Mouse (Mus musculus) layer of hippocampus, adult 18-20 months (tissue): ENCODE measurements around the gene Brd1. TPM values are rescaled to one million over a fixed set of nuclear protein-coding genes. Genes with fewer than 3 reads are reported as not detected.
"Not testable (repeated sequence)": the region's sequence is repeated elsewhere in the genome, so short reads cannot be mapped to it uniquely, and the experiment has no call there.

Experiments
- DNase-seq, 2 experiments: peaks; one replicate each; pipeline ENCODE4 v3.0.0; 2022; ENCODE audit warnings: low spot score in 2 of 2
- total RNA-seq, 2 experiments: library from RNA; stranded (reverse); gene quantifications; 2 replicates each; pipeline ENCODE4 v1.2.3; 2021

Brd1 gene
- total RNA-seq, 2 experiments from 2014 or later = 55.0 to 58.8 TPM

DNA sequence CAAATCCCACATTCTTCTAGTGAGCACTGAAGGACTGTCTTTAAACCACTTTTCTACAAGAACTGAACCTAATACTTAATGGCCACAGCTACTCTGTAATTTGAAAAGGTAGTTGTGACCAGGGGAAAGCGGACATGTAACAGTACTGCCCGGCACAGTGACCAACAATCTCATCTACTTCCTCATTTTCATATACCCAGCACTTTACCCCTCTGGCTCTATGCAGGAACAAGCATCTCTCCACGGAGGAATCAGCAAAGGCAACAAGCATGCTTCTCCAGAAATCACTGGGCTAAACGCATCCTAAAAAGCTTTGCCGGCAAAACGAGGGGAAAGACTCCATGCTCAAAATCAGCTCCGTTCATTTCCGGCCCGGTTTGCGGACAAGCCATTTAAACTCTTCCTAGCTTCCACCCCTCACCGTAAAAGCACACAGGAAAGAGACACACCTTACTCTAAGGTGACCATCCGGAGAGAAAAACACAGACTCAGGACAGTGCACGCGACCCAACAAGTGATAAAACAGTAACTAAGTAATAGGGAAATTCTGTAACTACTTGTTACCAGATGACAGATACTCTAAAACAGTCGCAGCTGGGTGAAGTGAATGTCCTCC, 1.5 kb downstream of the Brd1 start:
- DNase-seq = no peak

DNA sequence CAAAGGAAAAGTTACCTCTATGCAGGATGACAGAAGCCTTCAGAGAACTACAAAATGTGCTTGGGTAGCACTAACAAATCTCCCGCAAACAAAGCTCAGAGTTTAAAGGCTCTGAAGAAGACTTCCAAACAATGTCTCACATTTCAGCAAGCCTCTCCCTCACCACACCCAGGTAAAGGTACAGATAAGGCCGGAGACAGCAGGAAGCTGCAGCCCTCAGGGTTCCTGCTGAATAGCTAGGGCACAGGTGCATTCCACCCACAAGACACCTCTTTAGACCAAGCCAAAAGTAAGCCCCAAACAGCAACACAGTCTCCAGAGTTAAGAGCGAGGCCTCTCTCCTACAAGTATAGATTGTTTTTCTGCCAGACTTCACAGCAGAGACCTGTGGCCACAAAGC, 3.3 kb downstream of the Brd1 start:
- no peak for DNase-seq

DNA sequence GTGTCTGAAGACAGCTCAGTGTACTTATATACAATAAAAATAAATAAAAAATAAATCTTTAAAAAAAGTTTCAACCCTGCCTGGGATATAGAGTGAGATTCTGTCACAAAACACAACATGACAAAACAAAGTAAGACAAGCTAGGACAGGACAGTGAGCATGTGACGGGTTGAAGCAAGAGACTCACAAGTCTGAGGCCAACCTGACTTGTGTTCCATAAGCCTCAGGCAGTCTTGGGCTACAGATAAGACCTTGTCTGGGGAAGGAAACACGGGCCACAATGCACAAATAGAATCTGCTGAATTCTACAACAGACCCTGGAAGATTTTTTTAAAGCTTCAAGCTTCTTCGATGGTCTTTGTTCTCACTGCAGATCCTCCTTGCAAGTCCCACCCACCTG, 6.8 kb downstream of the Brd1 start:
- no peak for DNase-seq

- no peak for DNase-seq
Measured at GRCm38 (mm10) chr15:88725036-88725435, 9.0 kb downstream of the Brd1 start.

DNA sequence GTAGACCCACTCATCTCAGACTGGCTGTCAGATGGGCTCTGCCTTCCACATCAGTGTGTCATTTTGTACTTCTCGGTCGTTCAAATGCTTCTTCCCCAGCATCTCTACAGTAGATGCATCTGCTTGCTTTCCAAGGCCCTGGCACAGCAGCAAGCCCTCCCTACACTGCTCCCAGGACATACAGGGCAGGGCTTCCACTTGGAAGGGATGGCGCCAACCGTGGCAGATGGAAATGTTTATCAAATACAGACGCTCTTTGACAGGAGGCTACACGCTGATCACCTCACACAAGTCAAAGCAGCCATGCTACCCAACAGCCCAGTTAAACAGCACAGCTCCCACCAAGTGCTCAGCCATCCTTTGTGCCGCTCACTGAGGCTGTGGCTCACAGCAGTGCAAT, 9.7 kb downstream of the Brd1 start:
- DNase-seq = no peak

DNA sequence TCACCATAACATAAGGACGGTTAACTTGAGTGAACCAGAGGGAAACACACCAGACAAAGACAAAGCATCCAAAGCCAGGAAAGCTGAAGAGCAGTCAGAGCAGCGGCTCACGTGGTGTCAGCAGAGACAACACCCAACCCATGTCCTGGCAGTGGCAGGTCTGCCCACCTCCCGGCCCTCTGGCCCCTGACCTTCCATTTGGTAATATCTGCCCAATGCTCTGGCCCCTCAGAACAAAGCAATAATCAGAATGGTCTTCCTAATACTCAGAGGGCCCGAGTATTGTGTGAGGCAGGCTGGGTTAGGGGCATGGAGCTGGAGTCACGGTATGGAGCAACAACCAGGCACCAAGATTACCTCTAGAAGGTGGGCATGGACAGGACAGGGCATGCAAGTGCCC, 10.8 kb downstream of the Brd1 start:
- DNase-seq = no peak

DNA sequence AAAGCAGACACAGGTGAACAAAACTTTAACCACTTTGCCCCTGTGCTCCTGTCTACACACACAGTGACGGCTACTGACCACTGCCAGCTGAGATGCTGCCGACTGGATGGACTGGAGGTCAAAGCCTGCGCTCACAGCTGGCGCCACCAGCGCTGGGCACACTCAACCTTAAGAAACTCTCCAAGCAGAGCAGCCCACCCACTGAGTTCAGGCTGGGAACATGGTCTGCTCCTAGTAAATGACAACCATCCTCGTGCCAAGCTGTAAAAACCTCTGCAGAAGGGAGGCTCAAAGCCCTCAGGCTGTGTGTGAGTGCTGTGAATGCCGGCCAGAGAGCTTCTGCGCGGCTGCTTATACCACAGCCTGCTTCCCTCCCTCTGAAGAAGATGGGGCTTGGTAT, 16.8 kb downstream of the Brd1 start:
- no peak for DNase-seq

DNA sequence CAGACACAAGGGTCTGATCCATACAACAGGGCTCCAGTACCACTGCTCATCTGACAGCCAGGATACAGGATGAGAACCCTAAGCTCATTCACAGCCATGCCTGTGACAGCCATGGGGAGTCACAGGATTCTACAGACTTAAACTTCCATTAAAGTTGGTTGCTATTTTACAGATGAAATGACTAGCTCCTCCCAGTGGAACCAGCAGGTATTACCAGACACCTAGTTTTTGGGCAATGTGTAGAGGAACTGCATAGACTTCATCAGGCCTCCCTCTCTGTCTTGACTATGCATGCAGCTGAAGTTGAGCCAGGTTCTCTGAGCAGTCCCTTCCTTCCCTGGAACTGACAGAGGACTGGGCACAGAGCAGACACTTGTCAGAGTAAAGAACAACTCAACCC, 17.7 kb downstream of the Brd1 start:
- no peak for DNase-seq

GRCm38 (mm10) chr15:88714021-88714589, 19.9 kb downstream of the Brd1 start:
- no peak for DNase-seq

DNA sequence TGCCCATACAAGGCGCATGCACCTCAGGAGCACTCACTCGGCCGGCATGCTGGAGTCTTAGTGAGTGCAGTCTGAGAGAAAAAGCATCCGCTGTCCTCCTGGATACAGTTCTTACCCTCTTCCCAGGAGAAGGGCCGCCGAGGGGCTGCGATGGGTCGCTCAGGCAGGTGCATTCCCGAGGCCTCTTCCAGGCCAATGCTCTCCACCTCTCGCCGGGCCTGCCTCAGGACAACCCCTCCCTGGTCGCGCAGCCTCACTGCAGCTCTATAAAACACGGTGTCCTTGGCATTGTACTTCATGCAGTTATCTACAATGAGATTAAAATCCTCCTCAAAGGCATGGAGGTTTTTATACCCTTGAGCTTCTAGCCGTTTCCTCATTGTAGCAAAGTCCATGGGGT, 21.5 kb downstream of the Brd1 start:
- no peak for DNase-seq

GRCm38 (mm10) chr15:88709878-88710277, 24.2 kb downstream of the Brd1 start:
- DNase-seq = no peak

DNA sequence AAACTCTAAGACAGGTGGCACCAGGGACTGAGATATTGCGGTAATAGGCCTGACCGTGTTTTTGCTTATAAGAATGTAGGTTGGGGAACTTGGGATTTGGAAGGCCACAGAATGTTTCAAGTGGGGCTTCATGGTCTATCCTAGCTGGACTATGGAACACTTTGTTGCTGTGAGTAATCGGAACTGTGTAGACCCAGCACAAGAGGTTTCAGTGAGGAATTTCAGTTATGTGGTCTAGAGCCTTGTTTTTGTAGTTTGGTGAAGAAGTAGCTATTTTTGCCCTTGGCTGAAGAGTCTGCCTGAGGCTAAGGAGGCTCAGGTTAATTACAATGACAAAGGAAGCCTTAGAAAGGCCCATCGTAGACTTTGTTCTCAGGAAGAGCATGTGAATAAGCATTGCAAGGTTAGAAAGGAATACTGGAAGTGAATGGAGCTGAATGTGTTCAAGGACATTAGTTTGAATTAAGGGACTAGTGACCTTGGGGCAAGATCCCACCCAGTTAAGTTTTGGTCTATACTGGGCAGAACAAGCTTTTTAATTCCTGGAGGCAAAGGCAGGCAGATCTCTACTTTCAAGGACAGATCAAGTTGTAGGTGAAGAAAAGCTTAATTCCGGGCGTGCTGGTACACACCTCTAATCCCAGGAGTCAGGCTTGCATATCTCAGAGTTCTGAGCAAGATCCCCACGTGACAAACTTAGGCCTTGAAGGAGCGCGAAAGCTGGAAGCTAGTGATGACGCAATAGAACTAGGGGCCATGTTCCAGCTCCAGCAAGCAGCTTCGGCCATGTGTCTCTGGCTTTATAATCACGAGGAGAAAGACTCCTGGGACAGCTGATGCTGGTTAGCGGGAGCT, 25.1 kb downstream of the Brd1 start:
- no peak for DNase-seq

GRCm38 (mm10) chr15:88708204-88708603, 25.8 kb downstream of the Brd1 start:
- DNase-seq = no peak

DNA sequence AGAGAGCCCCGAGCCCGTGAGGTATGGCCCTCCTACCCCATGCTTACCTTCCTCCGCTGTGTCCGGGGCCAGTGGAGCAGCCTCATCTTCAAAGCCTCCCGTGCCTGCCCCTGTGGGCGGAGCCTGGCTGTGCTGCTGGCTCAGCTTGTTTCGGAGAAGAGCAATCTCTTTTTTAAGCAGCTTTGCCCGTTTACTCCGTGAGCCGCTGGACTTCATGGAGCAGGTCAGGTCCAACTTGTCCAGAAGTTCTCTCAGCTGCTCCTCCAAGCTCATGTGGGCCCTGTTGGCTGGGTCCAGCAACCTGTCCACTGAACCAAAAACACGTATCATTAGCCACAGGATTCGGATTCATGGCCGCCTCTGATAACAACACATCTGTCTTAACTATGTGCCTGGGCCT, 27.0 kb downstream of the Brd1 start:
- DNase-seq = not testable (repeated sequence)

DNA sequence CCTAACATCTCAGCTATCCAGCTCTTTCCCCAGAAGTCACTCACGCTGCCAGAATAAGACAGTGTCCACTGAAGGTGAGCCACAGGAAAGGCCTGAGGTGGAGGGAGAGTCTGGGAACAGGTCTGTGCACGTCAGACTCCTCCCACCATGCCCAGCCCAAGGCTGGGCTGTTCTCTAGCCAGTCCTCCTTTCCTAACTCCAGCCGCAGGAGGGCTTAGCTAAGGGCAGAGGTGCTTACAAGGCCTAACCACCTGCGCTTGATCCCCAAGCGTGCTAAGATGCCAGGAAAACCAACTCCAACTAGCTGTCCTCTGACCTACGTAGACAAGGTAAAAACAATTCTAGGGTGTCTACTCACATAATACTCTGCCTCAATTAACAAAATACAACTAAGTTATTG, 27.7 kb downstream of the Brd1 start:
- DNase-seq = no peak

- no peak for DNase-seq
Measured at GRCm38 (mm10) chr15:88704284-88704683, 29.7 kb downstream of the Brd1 start.

- DNase-seq = no peak
Measured at GRCm38 (mm10) chr15:88702501-88702900, 31.5 kb downstream of the Brd1 start.

DNA sequence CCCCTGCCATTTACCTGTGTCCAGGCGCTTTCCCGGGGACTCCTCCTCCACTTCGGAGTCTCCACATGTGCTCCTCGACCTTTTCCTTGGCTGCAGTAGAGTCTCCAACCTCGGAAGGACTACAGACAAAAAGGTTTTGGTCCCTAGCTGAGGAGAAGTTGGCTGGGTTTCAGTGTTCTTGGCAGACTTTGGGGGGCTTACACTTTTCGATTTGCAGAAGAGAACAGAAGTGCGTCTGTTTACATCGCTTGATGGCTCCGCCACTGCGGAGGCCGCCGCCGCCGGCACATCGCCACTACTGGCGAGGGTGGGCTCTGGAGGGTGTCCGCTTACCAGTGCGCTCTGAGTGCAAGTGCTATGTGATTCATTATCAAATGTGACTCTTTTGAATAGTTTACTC, 33.3 kb downstream of the Brd1 start:
- DNase-seq = no peak

DNA sequence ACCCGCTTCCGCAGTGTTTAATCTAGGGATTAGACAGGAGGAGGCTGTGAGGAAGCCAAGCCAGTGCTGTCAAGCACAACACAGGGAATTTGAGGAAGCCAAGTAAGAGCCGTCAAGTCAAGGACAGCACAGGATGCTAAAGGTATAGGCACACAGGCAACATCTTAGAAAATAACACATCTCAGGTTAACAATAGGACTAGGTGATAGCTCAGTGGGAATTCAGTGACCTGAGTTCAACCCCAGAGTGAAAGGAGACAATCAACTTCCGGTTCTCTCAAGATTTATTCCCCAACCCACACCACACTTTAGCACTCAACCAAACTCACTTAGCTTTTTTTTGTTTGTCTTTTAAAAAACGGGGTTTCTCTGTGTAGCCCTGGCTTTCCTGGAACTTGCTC, 34.5 kb downstream of the Brd1 start:
- DNase-seq = no peak

DNA sequence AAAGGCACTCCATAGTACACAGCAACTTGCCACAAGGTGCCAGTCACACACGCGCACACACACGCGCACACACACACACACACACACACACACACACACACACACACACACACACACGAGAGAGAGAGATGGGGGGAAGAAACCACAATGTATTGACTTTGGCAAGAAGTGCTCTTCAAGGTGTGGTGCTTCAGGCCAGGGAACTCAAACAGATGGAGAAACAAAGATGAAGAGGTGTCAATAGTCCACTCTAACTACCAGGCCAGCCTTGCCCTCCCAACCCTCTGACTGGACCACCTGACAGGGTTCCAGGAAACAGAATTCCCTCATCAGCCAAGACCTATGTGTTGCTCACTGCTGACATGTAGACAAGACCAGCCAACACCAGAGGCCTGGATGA, 36.4 kb downstream of the Brd1 start:
- no peak for DNase-seq

DNA sequence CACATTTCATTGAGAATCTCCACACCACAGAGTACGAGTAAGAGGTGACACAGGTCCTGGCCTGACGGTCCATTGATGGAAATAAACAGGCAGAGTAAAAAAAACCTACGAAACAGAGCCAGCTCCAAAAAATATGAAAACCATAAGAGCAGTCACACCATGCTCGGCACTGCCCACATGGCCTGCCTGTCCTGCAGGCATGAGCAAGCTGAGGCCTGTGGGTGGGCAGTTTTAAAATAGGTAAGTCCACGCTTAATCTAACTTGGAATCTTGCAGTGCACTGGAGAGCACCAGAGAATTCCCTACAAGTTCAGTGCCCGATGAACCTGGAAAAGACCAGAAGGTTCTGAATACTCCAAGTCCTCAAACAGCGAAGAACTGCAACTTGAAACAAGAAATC, 38.0 kb downstream of the Brd1 start:
- DNase-seq = no peak

DNA sequence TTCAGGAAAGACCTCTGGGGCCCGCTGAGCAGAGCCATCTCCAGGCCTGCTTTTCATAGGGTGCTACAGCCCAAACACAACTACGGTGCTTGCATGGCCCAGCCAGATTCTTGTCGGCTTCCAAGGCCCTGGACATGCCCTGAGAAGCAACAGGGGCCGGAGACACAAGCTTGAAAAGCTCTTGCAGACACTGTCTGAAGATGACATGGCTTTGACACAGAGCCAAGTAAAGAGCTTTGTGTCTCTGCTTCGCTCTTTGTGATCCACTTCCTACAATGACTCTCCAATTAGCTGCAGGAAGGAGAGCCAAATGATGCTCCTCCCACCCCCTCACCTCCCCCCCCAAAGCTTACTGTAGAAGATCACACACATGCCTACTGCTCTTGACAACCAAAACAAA, 40.0 kb downstream of the Brd1 start:
- no peak for DNase-seq

- no peak for DNase-seq
Measured at GRCm38 (mm10) chr15:88692720-88693119, 41.3 kb downstream of the Brd1 start.
